Mouse (Mus musculus): ENCODE data around the gene Sf1.
A peak's percentile ranks its signal among the peaks of the same experiment; 100 is the strongest.

The Sf1 gene

GRCm38 (mm10) chr19:6376255-6376564, 12.7 kb downstream of the Sf1 start:
- peak in 1 of 2 experiments; percentile 40 for DNase-seq

GRCm38 (mm10) chr19:6376643-6377042, 13.2 kb downstream of the Sf1 start:
- no peak for DNase-seq

- no peak for DNase-seq
Observed at GRCm38 (mm10) chr19:6377327-6378040, 14.0 kb downstream of the Sf1 start.

GRCm38 (mm10) chr19:6380411-6381166, 17.1 kb downstream of the Sf1 start:
- DNase-seq, result no peak

GRCm38 (mm10) chr19:6381238-6381637, 17.7 kb downstream of the Sf1 start:
- DNase-seq, result no peak

- no peak for DNase-seq
Observed at GRCm38 (mm10) chr19:6382323-6382924, 18.9 kb downstream of the Sf1 start.

GRCm38 (mm10) chr19:6383470-6383869, 20.0 kb downstream of the Sf1 start:
- no peak for DNase-seq

GRCm38 (mm10) chr19:6384128-6384527, 20.6 kb downstream of the Sf1 start, which contains the start of gene Pygm:
Gene Pygm (plus strand): TSS chr19:6384399.
- peak in 1 of 2 experiments; percentile 38 for DNase-seq

GRCm38 (mm10) chr19:6384954-6385353, 21.5 kb downstream of the Sf1 start:
- no peak for DNase-seq

- no peak for DNase-seq
Observed at GRCm38 (mm10) chr19:6385419-6385818, 21.9 kb downstream of the Sf1 start.

GRCm38 (mm10) chr19:6385821-6386220, 22.3 kb downstream of the Sf1 start:
- no peak for DNase-seq

- DNase-seq, result no peak
Observed at GRCm38 (mm10) chr19:6386234-6386633, 22.7 kb downstream of the Sf1 start.

- DNase-seq, result no peak
Observed at GRCm38 (mm10) chr19:6388006-6388405, 24.5 kb downstream of the Sf1 start.

GRCm38 (mm10) chr19:6389803-6390202, 26.3 kb downstream of the Sf1 start:
- peak; percentile 54 to 60 for DNase-seq

- no peak for DNase-seq
Observed at GRCm38 (mm10) chr19:6390251-6390650, 26.8 kb downstream of the Sf1 start.

- no peak for DNase-seq
Observed at GRCm38 (mm10) chr19:6392743-6393393, 29.4 kb downstream of the Sf1 start.

GRCm38 (mm10) chr19:6393637-6394036, 30.1 kb downstream of the Sf1 start:
- DNase-seq, result no peak

- DNase-seq, result no peak
Observed at GRCm38 (mm10) chr19:6396237-6396636, 32.7 kb downstream of the Sf1 start.

GRCm38 (mm10) chr19:6397582-6398249, 34.2 kb downstream of the Sf1 start:
- no peak for DNase-seq

- DNase-seq, result peak; percentile 87 to 90
Observed at GRCm38 (mm10) chr19:6398447-6399284, 35.2 kb downstream of the Sf1 start.

- DNase-seq, result peak; percentile 92 to 96
Observed at GRCm38 (mm10) chr19:6399285-6400095, 36.0 kb downstream of the Sf1 start, which contains the start of gene Rasgrp2. Gene Rasgrp2 (plus strand): TSS chr19:6399340.

Measured in spleen, adult 18-20 months (tissue).